Mouse (Mus musculus) liver, adult 2 months (tissue): ENCODE measurements around the gene Tyms.

ENCODE experiments used
- CTCF ChIP-seq: fragments of 200-500 bp; IDR thresholded peaks from 2 replicates; pipeline ENCODE4 v1.5.1; 2011; ENCODE audit warnings: low read depth, low read length, control low read depth
- POLR2A ChIP-seq: fragments of 200-500 bp; IDR thresholded peaks from 2 replicates; pipeline ENCODE4 v1.6.1; 2011; ENCODE audit warnings: low read length, control low read depth; ENCODE audit not compliant: insufficient read depth; ENCODE audit errors: extremely low read depth

- no peak for TF ChIP-seq POLR2A
- no peak for TF ChIP-seq CTCF
Observed at GRCm38 (mm10) chr5:30103340-30103739, 29.9 kb upstream of the Tyms start.
